ENCODE assay signal across 21 mouse cellular contexts in the genomic region with DNA sequence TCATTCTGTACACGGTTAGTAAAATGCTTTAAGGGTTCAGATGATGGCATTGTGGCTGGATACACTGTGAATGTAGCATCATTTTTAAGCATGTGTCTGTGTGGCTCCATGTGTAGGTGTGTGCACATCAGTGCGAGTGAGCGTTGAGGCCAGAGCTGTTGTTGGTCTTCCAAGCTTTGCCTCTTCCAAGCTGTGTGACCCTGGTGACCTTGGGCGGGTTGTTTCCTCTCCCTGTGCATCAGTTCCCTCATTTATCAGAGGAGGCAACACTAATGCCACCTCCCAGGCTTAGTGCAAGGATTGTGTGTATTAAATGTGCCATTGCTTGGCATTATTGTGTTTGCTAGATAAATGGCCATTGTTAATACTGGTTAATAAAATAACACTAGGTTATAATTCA.
DNase-seq lines count a peak whose midpoint lies in the region; ATAC-seq and TF ChIP-seq lines count a peak whose summit lies in the region.
"Had no signal": no experiment of that assay in that cellular context is flagged by ENCODE, and none has a peak within 500 bp of the region (broad histone marks: within the 10 kb centered on the region; RNA-seq: fewer than 3 reads in every experiment).

No protein-coding gene starts in this region.

- H3K27ac ChIP-seq in heart, embryonic 13.5 days (replicated peaks), result peak overlapping the region; percentile 67; the same call in 1 of the 2 replicates
- no peak overlapping the region for H3K27ac ChIP-seq in heart, embryonic 11.5 days (ENCODE audit: low read depth, low read length)
- H3K27ac ChIP-seq in midbrain, embryonic 12.5 days (replicated peaks), result 0 out of 2 replicates have a peak overlapping the region, but pooled peaks have one; percentile 35
- H3K27ac ChIP-seq in midbrain, postnatal 0 days (ENCODE audit: low read depth, low read length), result no peak overlapping the region
- H3K27ac ChIP-seq: heart, adult 2 months; kidney, postnatal 0 days; limb, embryonic 15.5 days; liver, embryonic 14.5 days had no signal

- peaks cover 31% of the 10 kb centered on the region for H3K36me3 ChIP-seq in heart, embryonic 13.5 days
- H3K36me3 ChIP-seq in heart, embryonic 11.5 days (ENCODE audit: control insufficient read depth, insufficient read depth, low read length), result peaks cover 6% of the 10 kb centered on the region
- H3K36me3 ChIP-seq in midbrain, embryonic 12.5 days, result peaks cover 5% of the 10 kb centered on the region; the same call in 1 of the 2 replicates
- H3K36me3 ChIP-seq in midbrain, postnatal 0 days (ENCODE audit: insufficient read depth, low read length), result peaks cover 4% of the 10 kb centered on the region; the same call in 1 of the 2 replicates

- no peaks in the 10 kb centered on the region for H3K27me3 ChIP-seq in heart, embryonic 13.5 days (replicated peaks)
- H3K27me3 ChIP-seq in heart, embryonic 11.5 days (ENCODE audit: control insufficient read depth, insufficient read depth, low read length), result no peaks in the 10 kb centered on the region
- H3K27me3 ChIP-seq in midbrain, embryonic 12.5 days, result no peaks in the 10 kb centered on the region
- H3K27me3 ChIP-seq in midbrain, postnatal 0 days (ENCODE audit: insufficient read depth, low read length), result no peaks in the 10 kb centered on the region
- H3K27me3 ChIP-seq: limb, embryonic 15.5 days had no signal

- no peak for ATAC-seq in heart, embryonic 13.5 days (ENCODE audit: extremely low read depth, insufficient number of reproducible peaks, low FRiP score, low TSS enrichment)
- ATAC-seq in heart, embryonic 11.5 days (replicated peaks; ENCODE audit: insufficient number of reproducible peaks, low FRiP score, low TSS enrichment), result no peak
- no peak for ATAC-seq in midbrain, embryonic 12.5 days (ENCODE audit: low FRiP score, low read depth)
- no peak for ATAC-seq in midbrain, postnatal 0 days (ENCODE audit: low FRiP score)
- ATAC-seq: CD4-positive, CD25-positive, alpha-beta regulatory T cell, adult 4 months; forebrain, embryonic 14.5 days had no signal

- H3K9ac ChIP-seq in heart, embryonic 13.5 days, result no peak overlapping the region
- no peak overlapping the region for H3K9ac ChIP-seq in heart, embryonic 11.5 days (ENCODE audit: low read depth, low read length)
- H3K9ac ChIP-seq in midbrain, embryonic 12.5 days (replicated peaks), result no peak overlapping the region
- no peak overlapping the region for H3K9ac ChIP-seq in midbrain, postnatal 0 days (replicated peaks; ENCODE audit: low read length, poor library complexity, severe bottlenecking)
- H3K9ac ChIP-seq: limb, embryonic 15.5 days; liver, embryonic 14.5 days; lung, embryonic 14.5 days had no signal

- 53% methylated on average over 4 of the region's 4 CpGs for WGBS in heart, embryonic 13.5 days
- WGBS in heart, embryonic 11.5 days (ENCODE audit: insufficient replicate concordance), result 61% methylated on average over 4 of the region's 4 CpGs
- WGBS in midbrain, embryonic 12.5 days, result 38% methylated on average over 4 of the region's 4 CpGs
- 42% methylated on average over 4 of the region's 4 CpGs for WGBS in midbrain, postnatal 0 days

- no peak for TF ChIP-seq CTCF in midbrain, postnatal 0 days (IDR thresholded peaks at IDR 0.05)

- no peaks in the 10 kb centered on the region for H3K9me3 ChIP-seq in heart, embryonic 13.5 days
- H3K9me3 ChIP-seq in heart, embryonic 11.5 days (replicated peaks; ENCODE audit: control insufficient read depth, low read length), result no peaks in the 10 kb centered on the region
- no peaks in the 10 kb centered on the region for H3K9me3 ChIP-seq in midbrain, embryonic 12.5 days
- no peaks in the 10 kb centered on the region for H3K9me3 ChIP-seq in midbrain, postnatal 0 days (ENCODE audit: low read length)
- H3K9me3 ChIP-seq: limb, embryonic 15.5 days had no signal

- H3K4me2 ChIP-seq in heart, embryonic 13.5 days, result no peak overlapping the region
- no peak overlapping the region for H3K4me2 ChIP-seq in heart, embryonic 11.5 days
- H3K4me2 ChIP-seq in midbrain, embryonic 12.5 days (replicated peaks), result no peak overlapping the region
- H3K4me2 ChIP-seq in midbrain, postnatal 0 days (ENCODE audit: low read depth, low read length, poor library complexity, severe bottlenecking), result no peak overlapping the region
- H3K4me2 ChIP-seq: limb, embryonic 15.5 days; lung, embryonic 14.5 days had no signal

- H3K4me1 ChIP-seq in heart, embryonic 13.5 days, result peaks cover 25% of the 10 kb centered on the region
- peaks cover 8% of the 10 kb centered on the region; the same call in 1 of the 2 replicates for H3K4me1 ChIP-seq in heart, embryonic 11.5 days (ENCODE audit: control insufficient read depth, insufficient read depth, low read length)
- 0 out of 2 replicates have a peak, but pooled peaks cover 3% of the 10 kb centered on the region for H3K4me1 ChIP-seq in midbrain, embryonic 12.5 days
- H3K4me1 ChIP-seq in midbrain, postnatal 0 days (ENCODE audit: insufficient read depth, low read length), result no peaks in the 10 kb centered on the region
- H3K4me1 ChIP-seq: limb, embryonic 15.5 days had no signal

- DNase-seq in midbrain, postnatal 0 days (ENCODE audit: low spot score), result no peak
- DNase-seq in embryo, embryonic 10.5 days (ENCODE audit: low spot score), result peak; percentile 39
- DNase-seq in retina, embryonic 14.5 days (ENCODE audit: low spot score), result peak; percentile 20
- no peak for DNase-seq in gastrocnemius, postnatal 4 days (ENCODE audit: low spot score in 2 of 2)
- DNase-seq in thymus, postnatal 14 days, result no peak
- DNase-seq: cerebellum, adult 11-12 months; cerebellum, postnatal 10 days; heart, adult 2 months; kidney, adult 2 months; layer of hippocampus, adult 9-11 months; lung, embryonic 14.5 days; thymus, postnatal 25 days had no signal

- no peak overlapping the region for H3K4me3 ChIP-seq in heart, embryonic 13.5 days
- no peak overlapping the region for H3K4me3 ChIP-seq in heart, embryonic 11.5 days (ENCODE audit: low read depth, low read length)
- H3K4me3 ChIP-seq in midbrain, embryonic 12.5 days, result no peak overlapping the region
- H3K4me3 ChIP-seq in midbrain, postnatal 0 days (ENCODE audit: low read depth, low read length), result no peak overlapping the region
- H3K4me3 ChIP-seq: heart, adult 2 months; limb, embryonic 15.5 days; myocyte had no signal

Comparison
In these comparisons a context has a peak if more than half of its experiments do, and no peak if none do; other contexts are left out.
1. H3K27ac ChIP-seq: peak in heart, embryonic 13.5 days (single experiment) and midbrain, embryonic 12.5 days (single experiment); none in heart, embryonic 11.5 days (single experiment) and midbrain, postnatal 0 days (single experiment).
2. DNase-seq: peak in embryo, embryonic 10.5 days (single experiment) and retina, embryonic 14.5 days (single experiment); none in midbrain, postnatal 0 days (single experiment), gastrocnemius, postnatal 4 days (0 of 2) and thymus, postnatal 14 days (single experiment).